Mouse (Mus musculus): ENCODE measurements around the gene Tmco3. TPM values are rescaled to one million over a fixed set of nuclear protein-coding genes. Genes with fewer than 3 reads are reported as not detected.

The Tmco3 gene
- polyA plus RNA-seq, 1 experiment = 39.4 TPM

GRCm38 (mm10) chr8:13338255-13338860, 50.4 kb downstream of the Tmco3 start, which contains the start of gene Tfdp1:
Gene Tfdp1, plus strand, starts transcription at chr8:13338751.
- TF ChIP-seq CTCF (IDR thresholded peaks at IDR 0.05; ENCODE audit: insufficient read depth, low read length) (no peak), POLR2A (IDR thresholded peaks at IDR 0.05; ENCODE audit: borderline replicate concordance, extremely low read depth, low read depth, low read length) (no peak)
- Histone ChIP-seq H3K4me1 (ENCODE audit: control insufficient read depth, insufficient read depth, low read length) (peaks cover 2% of the 10 kb centered on the region; the same call in 1 of the 2 replicates), H3K4me3 (replicated peaks; ENCODE audit: extremely low read depth, low read depth, low read length) (peak within 1 kb of the TSS; percentile 77)
- peak; percentile 52 for DNase-seq
- under 1% methylated on average over 64 of the region's 72 CpGs for WGBS

GRCm38 (mm10) chr8:13338901-13339645, 51.1 kb downstream of the Tmco3 start:
- peaks cover 2% of the 10 kb centered on the region; the same call in 1 of the 2 replicates for H3K4me1 ChIP-seq (ENCODE audit: control insufficient read depth, insufficient read depth, low read length)
- peak; percentile 19 for DNase-seq
- TF ChIP-seq POLR2A (IDR thresholded peaks at IDR 0.05; ENCODE audit: borderline replicate concordance, extremely low read depth, low read depth, low read length) = no peak
- TF ChIP-seq CTCF (IDR thresholded peaks at IDR 0.05; ENCODE audit: insufficient read depth, low read length) = no peak
- under 1% methylated on average over 68 of the region's 70 CpGs for WGBS
- H3K4me3 ChIP-seq (replicated peaks; ENCODE audit: extremely low read depth, low read depth, low read length) = peak overlapping the region; percentile 61

- 25% methylated on average over 11 of the region's 11 CpGs for WGBS
- Histone ChIP-seq H3K4me3 (replicated peaks; ENCODE audit: extremely low read depth, low read depth, low read length) (no peak overlapping the region), H3K4me1 (ENCODE audit: control insufficient read depth, insufficient read depth, low read length) (peaks cover 2% of the 10 kb centered on the region; the same call in 1 of the 2 replicates)
- TF ChIP-seq CTCF (IDR thresholded peaks at IDR 0.05; ENCODE audit: insufficient read depth, low read length) (no peak), POLR2A (IDR thresholded peaks at IDR 0.05; ENCODE audit: borderline replicate concordance, extremely low read depth, low read depth, low read length) (no peak)
- no peak for DNase-seq
These were observed 51.6 kb downstream of the Tmco3 start for GRCm38 (mm10) chr8:13339646-13339990.

DNA sequence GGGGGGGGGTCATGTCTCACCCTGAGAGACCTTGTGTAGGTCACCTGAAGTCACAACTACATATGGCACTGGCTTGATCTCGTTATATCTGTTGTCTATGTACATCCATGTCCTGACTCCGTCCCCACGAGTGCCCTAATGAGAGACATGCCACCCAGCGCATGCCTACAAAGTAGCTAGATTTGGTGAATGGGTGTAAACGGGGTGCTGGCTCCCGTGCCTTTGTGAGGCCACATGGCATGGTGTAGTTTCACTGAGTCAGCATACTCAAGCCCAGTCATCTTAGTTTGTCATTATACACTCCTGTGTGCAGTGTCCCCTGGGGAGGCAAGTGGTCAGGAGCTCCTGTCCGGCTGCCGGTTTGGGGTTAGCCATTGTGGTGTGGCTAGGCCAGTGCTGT, 52.7 kb downstream of the Tmco3 start:
- TF ChIP-seq POLR2A (IDR thresholded peaks at IDR 0.05; ENCODE audit: borderline replicate concordance, extremely low read depth, low read depth, low read length) = no peak
- TF ChIP-seq CTCF (IDR thresholded peaks at IDR 0.05; ENCODE audit: insufficient read depth, low read length) = no peak
- no peak for DNase-seq
- peaks cover 2% of the 10 kb centered on the region; the same call in 1 of the 2 replicates for H3K4me1 ChIP-seq (ENCODE audit: control insufficient read depth, insufficient read depth, low read length)
- H3K4me3 ChIP-seq (replicated peaks; ENCODE audit: extremely low read depth, low read depth, low read length) = no peak overlapping the region
- 88% methylated on average over 8 of the region's 8 CpGs for WGBS

DNA sequence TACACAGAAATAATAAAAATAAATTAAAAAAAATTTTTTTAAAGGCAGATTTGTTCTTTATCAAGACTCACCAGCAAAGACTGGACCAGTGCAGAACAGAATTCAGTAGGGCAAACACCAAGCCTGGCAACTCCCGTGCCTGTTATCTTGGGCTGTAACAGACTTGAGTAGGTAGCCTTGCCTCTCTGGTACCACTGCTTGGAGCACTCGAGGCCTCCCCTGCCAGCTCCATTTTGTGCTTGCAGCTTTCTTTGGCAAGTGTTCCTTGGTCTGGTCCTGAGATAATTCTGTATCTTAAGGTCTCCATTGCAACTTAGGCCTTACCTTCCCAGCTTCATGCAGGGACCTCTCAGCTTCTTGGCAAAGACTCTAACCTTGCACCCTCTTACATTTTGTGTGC, 54.4 kb downstream of the Tmco3 start:
- TF ChIP-seq CTCF (IDR thresholded peaks at IDR 0.05; ENCODE audit: insufficient read depth, low read length) (no peak), POLR2A (IDR thresholded peaks at IDR 0.05; ENCODE audit: borderline replicate concordance, extremely low read depth, low read depth, low read length) (no peak)
- DNase-seq = no peak
- H3K4me3 ChIP-seq (replicated peaks; ENCODE audit: extremely low read depth, low read depth, low read length) = no peak overlapping the region
- 72% methylated on average over 2 of the region's 2 CpGs for WGBS
- H3K4me1 ChIP-seq (ENCODE audit: control insufficient read depth, insufficient read depth, low read length) = peaks cover 2% of the 10 kb centered on the region; the same call in 1 of the 2 replicates

DNA sequence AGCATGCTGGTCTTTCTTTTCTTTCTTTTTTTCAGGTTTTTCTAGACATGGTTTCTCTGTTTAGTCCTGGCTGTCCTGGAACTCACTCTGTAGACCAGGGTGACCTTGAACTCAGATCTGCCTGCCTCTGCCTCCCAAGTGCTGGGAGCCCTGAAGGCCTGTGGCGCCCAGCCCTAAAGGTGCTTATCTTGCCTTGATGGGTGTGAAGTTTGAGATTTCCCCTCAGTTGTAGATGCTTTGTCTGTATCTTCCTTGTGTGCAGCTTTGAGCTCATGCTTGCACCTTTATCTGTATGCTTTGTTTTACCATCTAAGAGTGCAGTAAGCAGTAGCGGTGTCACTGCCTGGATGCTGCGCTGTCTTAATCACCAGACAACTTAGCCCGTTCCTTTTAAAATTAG, 55.1 kb downstream of the Tmco3 start:
- Histone ChIP-seq H3K4me1 (ENCODE audit: control insufficient read depth, insufficient read depth, low read length) (peaks cover 2% of the 10 kb centered on the region; the same call in 1 of the 2 replicates), H3K4me3 (replicated peaks; ENCODE audit: extremely low read depth, low read depth, low read length) (no peak overlapping the region)
- TF ChIP-seq POLR2A (IDR thresholded peaks at IDR 0.05; ENCODE audit: borderline replicate concordance, extremely low read depth, low read depth, low read length) (no peak), CTCF (IDR thresholded peaks at IDR 0.05; ENCODE audit: insufficient read depth, low read length) (no peak)
- 91% methylated on average over 4 of the region's 4 CpGs for WGBS
- DNase-seq = no peak

DNA sequence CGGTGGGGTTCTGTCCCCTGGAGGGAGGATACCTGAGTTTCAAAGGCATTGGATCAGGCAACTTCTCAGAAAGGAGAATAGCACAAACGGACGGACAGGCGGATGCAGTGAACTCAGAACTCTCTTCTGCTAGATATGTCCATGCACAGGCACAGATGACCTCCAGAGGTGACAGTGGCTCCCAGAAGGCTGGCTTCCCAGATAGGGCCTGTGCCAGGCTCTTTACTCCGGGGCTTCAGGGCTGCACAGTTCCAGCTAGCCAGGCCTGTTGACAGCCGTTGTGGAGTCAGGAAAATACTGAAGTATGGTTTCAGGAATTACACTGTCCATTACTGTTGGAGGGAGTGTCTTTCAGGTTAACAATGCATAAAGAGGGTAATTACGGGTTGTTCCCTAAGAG, 62.1 kb downstream of the Tmco3 start:
- TF ChIP-seq CTCF (IDR thresholded peaks at IDR 0.05; ENCODE audit: insufficient read depth, low read length) (no peak), POLR2A (IDR thresholded peaks at IDR 0.05; ENCODE audit: borderline replicate concordance, extremely low read depth, low read depth, low read length) (no peak)
- 87% methylated on average over 7 of the region's 7 CpGs for WGBS

DNA sequence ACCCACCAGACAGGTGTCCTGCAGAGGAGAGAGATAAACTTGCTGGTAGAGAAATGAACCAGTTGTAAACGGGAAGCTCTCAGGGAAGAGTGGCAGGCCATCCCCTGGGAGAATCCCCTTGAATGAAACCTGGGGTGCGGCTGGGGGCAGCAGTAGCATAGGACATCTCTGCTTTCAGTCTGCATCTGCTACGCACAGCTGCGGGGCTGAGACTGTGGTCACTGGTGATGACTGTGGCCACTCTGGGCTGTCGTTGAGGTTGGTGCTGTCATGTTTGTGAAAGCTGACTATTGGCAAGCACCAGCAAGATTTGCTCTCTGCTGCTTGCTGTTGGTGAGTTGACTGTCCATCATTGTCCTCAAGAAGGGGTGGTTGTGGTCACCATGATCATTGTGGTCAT, 63.6 kb downstream of the Tmco3 start:
- Histone ChIP-seq H3K4me1 (ENCODE audit: control insufficient read depth, insufficient read depth, low read length) (no peaks in the 10 kb centered on the region), H3K4me3 (replicated peaks; ENCODE audit: extremely low read depth, low read depth, low read length) (no peak overlapping the region)
- 86% methylated on average over 5 of the region's 5 CpGs for WGBS
- TF ChIP-seq CTCF (IDR thresholded peaks at IDR 0.05; ENCODE audit: insufficient read depth, low read length) (no peak), POLR2A (IDR thresholded peaks at IDR 0.05; ENCODE audit: borderline replicate concordance, extremely low read depth, low read depth, low read length) (no peak)
- DNase-seq = no peak

More for the DNA sequence above, 62.1 kb downstream of the Tmco3 start:
- Histone ChIP-seq H3K4me1 (ENCODE audit: control insufficient read depth, insufficient read depth, low read length) (no peaks in the 10 kb centered on the region), H3K4me3 (replicated peaks; ENCODE audit: extremely low read depth, low read depth, low read length) (no peak overlapping the region)
- no peak for DNase-seq

GRCm38 (mm10) chr8:13352601-13353000, 64.6 kb downstream of the Tmco3 start:
- WGBS = 84% methylated on average over 8 of the region's 8 CpGs
- H3K4me1 ChIP-seq (ENCODE audit: control insufficient read depth, insufficient read depth, low read length) = no peaks in the 10 kb centered on the region
- no peak for TF ChIP-seq POLR2A (IDR thresholded peaks at IDR 0.05; ENCODE audit: borderline replicate concordance, extremely low read depth, low read depth, low read length)
- TF ChIP-seq CTCF (IDR thresholded peaks at IDR 0.05; ENCODE audit: insufficient read depth, low read length) = no peak
- H3K4me3 ChIP-seq (replicated peaks; ENCODE audit: extremely low read depth, low read depth, low read length) = no peak overlapping the region
- DNase-seq = no peak
